Mouse (Mus musculus): ENCODE data around the gene Zfp663. TPM values are rescaled to one million over a fixed set of nuclear protein-coding genes. Genes with fewer than 3 reads are reported as not detected.

Gene Zfp663
- total and polyA plus RNA-seq, 2 experiments from 2014 or later: not detected

DNA sequence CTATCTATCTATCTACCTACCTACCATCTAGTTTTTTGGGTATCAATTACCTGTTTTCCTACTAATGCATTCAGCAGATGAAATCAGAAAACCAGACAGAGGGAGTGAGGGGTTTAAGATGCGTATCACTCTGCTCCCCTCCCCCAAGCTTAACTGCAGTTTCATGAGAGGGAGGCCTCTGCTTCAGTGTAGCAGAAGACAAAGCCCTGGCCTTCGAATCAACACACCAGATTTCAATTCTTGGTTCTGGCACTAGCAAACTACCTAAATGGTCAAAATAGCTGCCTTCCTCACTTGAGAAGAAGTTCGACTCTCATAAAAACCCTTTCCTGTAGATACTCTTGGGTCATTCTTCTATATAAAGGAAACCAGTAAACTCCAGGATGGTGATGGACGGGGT, 18.8 kb upstream of the Zfp663 start:
- H3K9ac ChIP-seq (replicated peaks; ENCODE audit: low read depth, low read length): peak overlapping the region; percentile 75
- H3K9me3 ChIP-seq (replicated peaks; ENCODE audit: control insufficient read depth, low read length): no peaks in the 10 kb centered on the region
- no peak for ATAC-seq (ENCODE audit: insufficient read depth, low read depth)
- WGBS: 17% methylated on average over 4 of the region's 4 CpGs
- peaks cover 9% of the 10 kb centered on the region; the same call in 1 of the 2 replicates for H3K4me1 ChIP-seq (ENCODE audit: control insufficient read depth, insufficient read depth)
- peaks cover 43% of the 10 kb centered on the region for H3K36me3 ChIP-seq (replicated peaks; ENCODE audit: control insufficient read depth, insufficient read depth, low read length)
- TF ChIP-seq EP300 (IDR thresholded peaks at IDR 0.05; ENCODE audit: low read depth) (no peak), CTCF (IDR thresholded peaks at IDR 0.05; ENCODE audit: low read depth) (no peak)
- H3K4me2 ChIP-seq (ENCODE audit: low read depth, low read length): peak overlapping the region; percentile 95
- no peak for DNase-seq (ENCODE audit: low spot score)
- H3K27me3 ChIP-seq (ENCODE audit: control insufficient read depth, insufficient read depth, low read length): no peaks in the 10 kb centered on the region
- peak overlapping the region; percentile 77 for H3K4me3 ChIP-seq (ENCODE audit: low read depth, low read length)
- peak overlapping the region; percentile 73; the same call in 1 of the 2 replicates for H3K27ac ChIP-seq (ENCODE audit: low read depth)

DNA sequence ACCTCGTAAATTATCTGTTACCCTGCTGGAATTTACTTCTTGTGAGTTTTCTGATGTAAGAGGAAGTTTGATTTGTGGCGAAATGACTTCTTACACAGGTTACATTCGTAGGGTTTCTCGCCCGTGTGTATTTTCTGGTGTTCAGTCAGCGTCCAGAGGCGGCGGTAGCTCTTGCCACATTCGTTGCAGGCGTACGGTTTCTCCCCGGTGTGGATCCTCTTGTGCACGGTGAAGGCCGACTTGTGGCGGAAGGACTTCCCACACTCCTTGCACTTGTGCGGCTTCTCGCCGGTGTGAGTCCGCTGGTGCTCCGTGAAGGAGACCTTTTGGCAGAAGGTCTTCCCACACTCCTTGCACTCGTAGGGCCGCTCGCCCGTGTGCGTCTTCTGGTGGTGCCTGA, 11.5 kb upstream of the Zfp663 start:
- no peak for TF ChIP-seq CTCF (IDR thresholded peaks at IDR 0.05; ENCODE audit: low read depth)
- no peak for TF ChIP-seq EP300 (IDR thresholded peaks at IDR 0.05; ENCODE audit: low read depth)
- ATAC-seq (ENCODE audit: insufficient read depth, low read depth) (no peak), DNase-seq (ENCODE audit: low spot score) (no peak)
- Histone ChIP-seq H3K9ac (replicated peaks; ENCODE audit: low read depth, low read length) (no peak overlapping the region), H3K9me3 (replicated peaks; ENCODE audit: control insufficient read depth, low read length) (peaks cover 24% of the 10 kb centered on the region), H3K4me1 (ENCODE audit: control insufficient read depth, insufficient read depth) (no peaks in the 10 kb centered on the region), H3K4me3 (ENCODE audit: low read depth, low read length) (no peak overlapping the region), H3K4me2 (ENCODE audit: low read depth, low read length) (no peak overlapping the region), H3K27ac (ENCODE audit: low read depth) (no peak overlapping the region), H3K27me3 (ENCODE audit: control insufficient read depth, insufficient read depth, low read length) (no peaks in the 10 kb centered on the region), H3K36me3 (replicated peaks; ENCODE audit: control insufficient read depth, insufficient read depth, low read length) (peaks cover 78% of the 10 kb centered on the region)
- WGBS: 96% methylated on average over 25 of the region's 25 CpGs

DNA sequence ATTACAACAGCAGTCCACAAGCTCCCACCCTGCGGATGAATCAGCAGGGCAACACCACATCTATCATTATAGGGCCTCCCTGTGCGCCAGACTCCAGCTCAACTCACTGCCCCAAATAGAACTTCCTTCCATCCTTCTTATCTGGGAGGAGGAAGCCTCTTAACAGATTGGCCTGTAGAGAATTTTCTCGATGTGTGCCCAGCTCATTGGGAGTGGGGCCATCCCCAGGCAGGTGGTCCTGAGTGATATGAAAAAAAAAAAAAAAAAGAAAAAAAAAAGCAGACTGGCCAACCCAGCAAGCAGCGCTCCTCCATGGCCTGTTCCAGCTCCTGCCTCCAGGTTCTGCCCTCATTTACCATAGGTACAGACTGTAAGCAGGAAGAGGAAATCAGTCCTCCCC, 7.5 kb upstream of the Zfp663 start:
- ATAC-seq (ENCODE audit: insufficient read depth, low read depth) (no peak), DNase-seq (ENCODE audit: low spot score) (no peak)
- peaks cover 11% of the 10 kb centered on the region for H3K9me3 ChIP-seq (replicated peaks; ENCODE audit: control insufficient read depth, low read length)
- H3K27ac ChIP-seq (ENCODE audit: low read depth): no peak overlapping the region
- TF ChIP-seq EP300 (IDR thresholded peaks at IDR 0.05; ENCODE audit: low read depth): no peak
- no peak for TF ChIP-seq CTCF (IDR thresholded peaks at IDR 0.05; ENCODE audit: low read depth)
- H3K27me3 ChIP-seq (ENCODE audit: control insufficient read depth, insufficient read depth, low read length): no peaks in the 10 kb centered on the region
- no peaks in the 10 kb centered on the region for H3K4me1 ChIP-seq (ENCODE audit: control insufficient read depth, insufficient read depth)
- H3K9ac ChIP-seq (replicated peaks; ENCODE audit: low read depth, low read length): no peak overlapping the region
- H3K36me3 ChIP-seq (replicated peaks; ENCODE audit: control insufficient read depth, insufficient read depth, low read length): peaks cover 37% of the 10 kb centered on the region
- 39% methylated on average over 4 of the region's 4 CpGs for WGBS
- no peak overlapping the region for H3K4me3 ChIP-seq (ENCODE audit: low read depth, low read length)
- no peak overlapping the region for H3K4me2 ChIP-seq (ENCODE audit: low read depth, low read length)

DNA sequence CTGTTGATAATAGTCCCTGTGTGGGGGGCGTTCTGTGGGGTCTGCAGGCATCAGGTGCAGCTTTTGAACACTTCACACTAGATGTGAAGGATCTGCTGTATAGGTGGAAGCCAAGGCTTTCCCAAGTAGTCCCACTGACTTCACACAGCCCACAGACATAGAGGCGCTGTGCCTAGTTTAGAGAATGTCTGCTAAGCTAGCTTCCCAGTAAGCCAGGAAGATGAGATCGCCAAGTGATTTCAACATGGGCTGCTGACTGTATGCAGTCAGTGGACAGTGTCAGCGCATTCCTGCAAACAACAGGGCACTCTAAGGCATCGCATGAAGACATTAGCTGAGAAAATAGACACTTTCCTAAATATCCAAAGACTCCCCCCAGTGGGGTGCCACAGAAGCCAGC, 6.9 kb upstream of the Zfp663 start:
- Histone ChIP-seq H3K4me2 (ENCODE audit: low read depth, low read length) (no peak overlapping the region), H3K4me3 (ENCODE audit: low read depth, low read length) (no peak overlapping the region), H3K27ac (ENCODE audit: low read depth) (no peak overlapping the region), H3K4me1 (ENCODE audit: control insufficient read depth, insufficient read depth) (no peaks in the 10 kb centered on the region), H3K9ac (replicated peaks; ENCODE audit: low read depth, low read length) (no peak overlapping the region), H3K36me3 (replicated peaks; ENCODE audit: control insufficient read depth, insufficient read depth, low read length) (peaks cover 32% of the 10 kb centered on the region), H3K27me3 (ENCODE audit: control insufficient read depth, insufficient read depth, low read length) (no peaks in the 10 kb centered on the region), H3K9me3 (replicated peaks; ENCODE audit: control insufficient read depth, low read length) (peaks cover 6% of the 10 kb centered on the region)
- DNase-seq (ENCODE audit: low spot score) (no peak), ATAC-seq (ENCODE audit: insufficient read depth, low read depth) (no peak)
- TF ChIP-seq EP300 (IDR thresholded peaks at IDR 0.05; ENCODE audit: low read depth) (no peak), CTCF (IDR thresholded peaks at IDR 0.05; ENCODE audit: low read depth) (no peak)
- 60% methylated on average over 5 of the region's 5 CpGs for WGBS

DNA sequence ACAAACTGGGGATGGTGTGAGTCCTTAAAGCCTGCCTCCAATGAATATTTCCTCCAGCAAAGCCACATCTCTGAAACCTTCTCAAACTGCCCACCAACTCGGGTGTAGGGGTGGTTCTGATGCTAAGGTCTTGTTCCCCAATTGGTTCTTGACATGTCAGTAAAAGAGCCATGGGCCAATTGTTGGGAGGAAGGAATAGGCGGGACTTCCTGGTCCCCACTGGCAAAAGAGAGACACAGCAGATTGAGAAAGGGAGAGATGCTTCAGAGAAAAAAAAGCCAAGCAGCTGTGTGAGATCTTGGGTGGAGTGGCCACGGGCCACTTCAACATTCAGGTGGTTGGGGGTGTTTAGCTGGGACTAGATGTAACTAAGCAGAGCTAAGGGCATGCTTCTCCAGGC, 2.5 kb upstream of the Zfp663 start:
- 43% methylated on average over 3 of the region's 3 CpGs for WGBS
- H3K4me1 ChIP-seq (ENCODE audit: control insufficient read depth, insufficient read depth): no peaks in the 10 kb centered on the region

DNA sequence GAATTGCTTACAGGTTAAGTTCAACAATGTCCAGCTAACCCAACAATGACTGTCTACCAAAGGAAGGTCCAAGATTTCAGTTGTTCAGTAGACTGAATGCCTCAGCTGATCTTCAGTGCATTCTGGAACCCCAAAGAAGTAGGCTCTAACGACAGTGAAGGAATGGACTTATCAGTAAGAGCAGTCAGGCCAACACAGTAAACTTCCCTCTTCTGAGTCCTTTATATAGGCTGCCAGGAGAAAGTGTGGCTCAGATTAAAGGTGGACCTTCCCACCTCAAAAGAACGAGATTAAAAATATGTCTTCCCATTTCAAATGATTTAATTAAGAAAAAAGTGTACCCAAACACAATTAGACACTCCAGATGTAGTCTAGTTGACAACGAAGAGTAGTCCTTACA, 1.8 kb upstream of the Zfp663 start:
- WGBS: 54% methylated on average over 3 of the region's 3 CpGs
- TF ChIP-seq CTCF (IDR thresholded peaks at IDR 0.05; ENCODE audit: low read depth) (no peak), EP300 (IDR thresholded peaks at IDR 0.05; ENCODE audit: low read depth) (no peak)
- no peaks in the 10 kb centered on the region for H3K9me3 ChIP-seq (replicated peaks; ENCODE audit: control insufficient read depth, low read length)
- H3K36me3 ChIP-seq (replicated peaks; ENCODE audit: control insufficient read depth, insufficient read depth, low read length): no peaks in the 10 kb centered on the region
- H3K4me3 ChIP-seq (ENCODE audit: low read depth, low read length): no peak overlapping the region
- no peak overlapping the region for H3K9ac ChIP-seq (replicated peaks; ENCODE audit: low read depth, low read length)
- no peak overlapping the region for H3K4me2 ChIP-seq (ENCODE audit: low read depth, low read length)
- no peak for ATAC-seq (ENCODE audit: insufficient read depth, low read depth)
- H3K4me1 ChIP-seq (ENCODE audit: control insufficient read depth, insufficient read depth): no peaks in the 10 kb centered on the region
- no peak overlapping the region for H3K27ac ChIP-seq (ENCODE audit: low read depth)
- H3K27me3 ChIP-seq (ENCODE audit: control insufficient read depth, insufficient read depth, low read length): peaks cover 37% of the 10 kb centered on the region
- DNase-seq (ENCODE audit: low spot score): no peak

More for the DNA sequence above, 2.5 kb upstream of the Zfp663 start:
- peaks cover 30% of the 10 kb centered on the region for H3K27me3 ChIP-seq (ENCODE audit: control insufficient read depth, insufficient read depth, low read length)
- H3K9ac ChIP-seq (replicated peaks; ENCODE audit: low read depth, low read length): no peak overlapping the region
- H3K4me3 ChIP-seq (ENCODE audit: low read depth, low read length): no peak overlapping the region
- no peak for ATAC-seq (ENCODE audit: insufficient read depth, low read depth)
- H3K4me2 ChIP-seq (ENCODE audit: low read depth, low read length): no peak overlapping the region
- no peak for TF ChIP-seq CTCF (IDR thresholded peaks at IDR 0.05; ENCODE audit: low read depth)
- TF ChIP-seq EP300 (IDR thresholded peaks at IDR 0.05; ENCODE audit: low read depth): no peak
- no peak overlapping the region for H3K27ac ChIP-seq (ENCODE audit: low read depth)
- no peaks in the 10 kb centered on the region for H3K9me3 ChIP-seq (replicated peaks; ENCODE audit: control insufficient read depth, low read length)
- no peaks in the 10 kb centered on the region for H3K36me3 ChIP-seq (replicated peaks; ENCODE audit: control insufficient read depth, insufficient read depth, low read length)
- no peak for DNase-seq (ENCODE audit: low spot score)

Data from heart, postnatal 0 days (tissue).